Mouse (Mus musculus): ENCODE measurements around the gene Ptprs.

- no peak for TF ChIP-seq GATA1 (IDR thresholded peaks at IDR 0.05; ENCODE audit: borderline replicate concordance, low read length)
- no peak for TF ChIP-seq FLI1 (IDR thresholded peaks at IDR 0.05; ENCODE audit: low read length)
These were observed 5.1 kb downstream of the Ptprs start for GRCm38 (mm10) chr17:56471136-56471535.
